Mouse (Mus musculus) liver, adult 2 months (tissue): ENCODE measurements at regions not wholly inside any gene's neighbourhood (a gene's known extent, or its start where the extent isn't known, plus 50 kb on each side); places are given as distances from the start of the nearest gene placed in this dataset.
"Not testable (repeated sequence)": the region's sequence is repeated elsewhere in the genome, so short reads cannot be mapped to it uniquely, and the experiment has no call there.

Source experiments
- DNase-seq: peaks from one replicate; pipeline ENCODE4 v3.0.0-alpha.2; 2011; ENCODE audit warnings: low read depth, low spot score; ENCODE audit errors: extremely low read depth
- H3K27ac ChIP-seq: fragments of 200-500 bp; replicated peaks from 2 replicates; pipeline ENCODE4 v1.5.1; 2012; ENCODE audit warnings: low read depth, mild to moderate bottlenecking, control low read depth, inconsistent platforms, low read length; ENCODE audit not compliant: insufficient read depth
- H3K27me3 ChIP-seq: fragments of 200-500 bp; 2 replicates; pipeline ENCODE4 v1.6.1; 2012; ENCODE audit warnings: mild to moderate bottlenecking, moderate library complexity, low read length, inconsistent platforms; ENCODE audit not compliant: control insufficient read depth, insufficient read depth
- H3K36me3 ChIP-seq: fragments of 200-500 bp; 2 replicates; pipeline ENCODE4 v1.6.1; 2012; ENCODE audit warnings: low read length, inconsistent platforms; ENCODE audit not compliant: control insufficient read depth, insufficient read depth
- H3K4me1 ChIP-seq: fragments of 200-500 bp; 2 replicates; pipeline ENCODE4 v1.6.1; 2011; ENCODE audit warnings: low read length; ENCODE audit not compliant: control insufficient read depth, insufficient read depth
- H3K4me3 ChIP-seq: fragments of 200-500 bp; 2 replicates; pipeline ENCODE4 v1.5.1; 2011; ENCODE audit warnings: low read depth, mild to moderate bottlenecking, control low read depth, low read length, moderate library complexity; ENCODE audit not compliant: insufficient read depth
- H3K79me2 ChIP-seq: fragments of 200-500 bp; 2 replicates; pipeline ENCODE4 v1.6.1; 2012; ENCODE audit warnings: inconsistent platforms, mild to moderate bottlenecking, low read length, moderate library complexity; ENCODE audit not compliant: control insufficient read depth, insufficient read depth
- H3K9ac ChIP-seq: fragments of 200-500 bp; 2 replicates; pipeline ENCODE4 v1.6.1; 2012; ENCODE audit warnings: low read depth, mild to moderate bottlenecking, control low read depth, inconsistent platforms, low read length
- CTCF ChIP-seq: fragments of 200-500 bp; IDR thresholded peaks from 2 replicates; pipeline ENCODE4 v1.5.1; 2011; ENCODE audit warnings: low read depth, low read length, control low read depth
- POLR2A ChIP-seq: fragments of 200-500 bp; IDR thresholded peaks from 2 replicates; pipeline ENCODE4 v1.6.1; 2011; ENCODE audit warnings: low read length, control low read depth; ENCODE audit not compliant: insufficient read depth; ENCODE audit errors: extremely low read depth
- WGBS: fragments of 180-500 bp; shearing (Covaris S2); methylation state at CpG from one replicate; pipeline ENCODE4 v1.1.7; 2018; 5-methylcytosine and 5-hydroxymethylcytosine counted together

DNA sequence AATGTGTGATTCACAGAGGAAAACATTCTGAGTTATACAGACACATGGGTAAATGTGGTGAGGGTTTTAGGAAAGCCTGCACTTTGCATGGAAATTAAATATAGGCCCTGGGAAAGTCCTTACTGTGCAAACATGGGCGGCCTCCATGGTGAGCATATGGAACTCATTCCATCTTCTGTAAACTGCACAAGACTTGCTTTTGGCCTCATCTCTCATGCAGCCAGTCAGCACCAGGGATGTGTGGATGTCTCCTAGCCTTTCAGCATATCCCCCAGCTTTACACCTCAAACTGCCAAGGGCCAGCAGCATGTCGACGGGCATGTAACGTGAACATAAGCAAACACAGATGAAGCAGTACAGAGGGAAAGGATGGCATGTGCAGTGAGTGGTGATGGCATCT is 364.7 kb upstream of the 1700008P02Rik start:
- TF ChIP-seq POLR2A (no peak), CTCF (no peak)
- H3K27me3 ChIP-seq: no peaks in the 10 kb centered on the region
- no peak overlapping the region for H3K9ac ChIP-seq
- 87% methylated on average over 4 of the region's 4 CpGs for WGBS
- no peaks in the 10 kb centered on the region for H3K4me1 ChIP-seq
- DNase-seq: no peak
- H3K79me2 ChIP-seq: no peaks in the 10 kb centered on the region
- no peak overlapping the region for H3K4me3 ChIP-seq
- no peak overlapping the region for H3K27ac ChIP-seq
- H3K36me3 ChIP-seq: no peaks in the 10 kb centered on the region

DNA sequence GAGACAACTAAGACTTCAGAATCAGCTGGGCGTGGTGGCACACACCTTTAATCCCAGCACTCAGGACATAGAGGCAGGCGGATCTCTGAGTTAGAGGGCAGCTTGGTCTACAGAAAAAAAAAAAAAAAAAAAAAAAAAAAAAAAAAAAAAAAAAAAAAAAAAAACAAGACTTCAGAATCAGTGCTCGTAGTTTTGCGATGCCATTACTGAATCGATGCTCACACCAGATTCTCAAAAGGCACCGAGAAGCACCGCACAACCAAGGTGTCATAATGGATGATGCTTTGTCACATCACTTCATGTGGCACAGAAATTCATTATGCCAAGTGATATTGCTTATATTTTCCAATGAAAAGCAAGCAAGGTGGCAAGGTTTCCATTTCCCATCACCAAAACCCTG is 337.4 kb upstream of the 1700008P02Rik start:
- WGBS: 85% methylated on average over 7 of the region's 7 CpGs
- TF ChIP-seq POLR2A (no peak), CTCF (no peak)

GRCm38 (mm10) chr3:6932535-6933103 is 312.4 kb upstream of the 1700008P02Rik start:
- WGBS: 74% methylated on average over 4 of the region's 4 CpGs
- TF ChIP-seq CTCF (no peak), POLR2A (no peak)
- no peak for DNase-seq
- H3K4me3 ChIP-seq: no peak overlapping the region
- H3K36me3 ChIP-seq: no peaks in the 10 kb centered on the region
- no peaks in the 10 kb centered on the region for H3K27me3 ChIP-seq
- H3K9ac ChIP-seq: no peak overlapping the region
- H3K27ac ChIP-seq: no peak overlapping the region
- H3K4me1 ChIP-seq: no peaks in the 10 kb centered on the region
- no peaks in the 10 kb centered on the region for H3K79me2 ChIP-seq

More for the DNA sequence above, 337.4 kb upstream of the 1700008P02Rik start:
- no peak overlapping the region for H3K9ac ChIP-seq
- DNase-seq: no peak
- no peak overlapping the region for H3K4me3 ChIP-seq
- no peak overlapping the region for H3K27ac ChIP-seq
- no peaks in the 10 kb centered on the region for H3K27me3 ChIP-seq
- H3K36me3 ChIP-seq: no peaks in the 10 kb centered on the region
- no peaks in the 10 kb centered on the region for H3K79me2 ChIP-seq
- H3K4me1 ChIP-seq: no peaks in the 10 kb centered on the region

DNA sequence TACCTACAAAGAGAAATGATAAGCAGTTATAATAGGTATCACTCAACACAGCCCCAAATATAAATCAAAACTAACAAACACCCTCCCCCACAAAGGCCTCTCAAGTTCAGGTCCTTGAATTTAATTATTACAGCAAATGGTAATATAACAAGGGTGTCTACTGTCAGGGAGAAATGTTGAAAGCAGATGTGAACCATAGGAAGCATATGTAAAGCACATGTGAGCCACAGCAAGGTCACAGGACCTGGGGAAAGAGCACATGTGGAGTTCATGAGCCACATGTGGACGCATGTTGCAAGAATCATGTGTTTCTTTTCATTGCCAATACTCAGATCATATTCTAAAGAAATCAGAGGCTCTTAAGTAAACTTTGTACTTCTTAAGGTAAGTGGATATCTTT is 306.5 kb upstream of the 1700008P02Rik start:
- no peaks in the 10 kb centered on the region for H3K27me3 ChIP-seq
- no peaks in the 10 kb centered on the region for H3K36me3 ChIP-seq
- H3K27ac ChIP-seq: no peak overlapping the region
- no peak overlapping the region for H3K9ac ChIP-seq
- TF ChIP-seq CTCF (no peak), POLR2A (no peak)
- WGBS: 65% methylated on average over 1 of the region's 1 CpGs
- no peak for DNase-seq
- H3K4me1 ChIP-seq: no peaks in the 10 kb centered on the region
- no peaks in the 10 kb centered on the region for H3K79me2 ChIP-seq
- H3K4me3 ChIP-seq: no peak overlapping the region

GRCm38 (mm10) chr3:6922647-6923046 is 302.4 kb upstream of the 1700008P02Rik start:
- H3K9ac ChIP-seq, H3K27me3 ChIP-seq, H3K4me1 ChIP-seq, H3K4me3 ChIP-seq, H3K79me2 ChIP-seq, H3K27ac ChIP-seq, DNase-seq, H3K36me3 ChIP-seq: not testable (repeated sequence)
- WGBS: 39% methylated on average over 2 of the region's 2 CpGs

DNA sequence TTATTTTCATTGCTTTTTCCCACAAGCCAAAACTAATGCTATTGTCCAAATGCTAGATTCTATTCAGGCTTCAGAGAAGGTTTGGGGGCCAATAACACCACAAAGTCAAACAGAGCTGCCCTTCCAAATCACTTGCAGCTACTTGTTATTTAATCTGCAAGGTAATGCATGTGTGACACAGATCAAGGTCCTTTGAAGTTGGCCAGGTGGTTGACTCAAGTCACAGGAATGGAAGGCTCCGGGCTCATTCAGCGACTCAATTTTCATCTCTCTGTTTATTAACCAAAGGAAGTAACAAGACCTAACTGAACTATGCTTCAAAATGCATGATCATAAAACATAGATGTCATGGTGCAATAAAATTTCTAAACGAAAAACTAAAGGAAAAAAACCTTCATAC is 300.0 kb upstream of the 1700008P02Rik start:
- no peaks in the 10 kb centered on the region for H3K4me1 ChIP-seq
- H3K4me3 ChIP-seq: no peak overlapping the region
- H3K27me3 ChIP-seq: no peaks in the 10 kb centered on the region
- WGBS: 73% methylated on average over 3 of the region's 3 CpGs
- no peak overlapping the region for H3K9ac ChIP-seq
- no peaks in the 10 kb centered on the region for H3K79me2 ChIP-seq
- DNase-seq: no peak
- no peak overlapping the region for H3K27ac ChIP-seq
- TF ChIP-seq POLR2A (no peak), CTCF (no peak)
- no peaks in the 10 kb centered on the region for H3K36me3 ChIP-seq
